12 mouse cellular contexts compared by ENCODE assay signal in the genomic region with DNA sequence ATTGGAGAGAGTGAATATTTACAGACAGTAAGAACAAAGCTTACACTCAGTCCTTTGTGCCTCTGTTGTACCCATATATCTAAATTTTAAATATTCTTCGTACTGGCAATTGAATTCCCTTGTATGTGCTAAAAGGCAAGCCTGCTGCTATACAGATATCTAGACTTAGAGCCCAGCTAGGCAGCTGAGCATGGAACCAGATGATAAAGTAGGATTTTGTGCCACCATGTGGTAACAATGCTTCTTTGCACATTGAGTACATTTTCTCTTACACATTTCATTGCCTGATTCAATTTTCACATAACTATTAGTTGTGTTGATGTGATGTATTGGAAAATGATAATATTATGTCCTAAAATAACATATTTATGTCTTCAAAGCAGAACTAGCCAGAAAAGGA.
DNase-seq lines count a peak whose midpoint lies in the region; ATAC-seq and TF ChIP-seq lines count a peak whose summit lies in the region.
"Had no signal": no experiment of that assay in that cellular context is flagged by ENCODE, and none has a peak within 500 bp of the region (broad histone marks: within the 10 kb centered on the region; RNA-seq: fewer than 3 reads in every experiment).

No protein-coding gene starts in this region.

- no peak overlapping the region for H3K4me3 ChIP-seq in gastrocnemius, adult 2 months
- H3K4me3 ChIP-seq in lung, embryonic 14.5 days (ENCODE audit: low read depth, low read length) = no peak overlapping the region
- H3K4me3 ChIP-seq in neural tube, embryonic 15.5 days (replicated peaks) = no peak overlapping the region
- H3K4me3 ChIP-seq: embryonic facial prominence, embryonic 15.5 days; limb, embryonic 13.5 days; megakaryocyte, embryonic 14.5 days had no signal

- no peaks in the 10 kb centered on the region for H3K27me3 ChIP-seq in lung, embryonic 14.5 days (ENCODE audit: insufficient read depth, low read length)
- H3K27me3 ChIP-seq in neural tube, embryonic 15.5 days (replicated peaks) = no peaks in the 10 kb centered on the region
- H3K27me3 ChIP-seq: embryonic facial prominence, embryonic 15.5 days; limb, embryonic 13.5 days; megakaryocyte, embryonic 14.5 days had no signal

- H3K4me2 ChIP-seq in lung, embryonic 14.5 days = no peak overlapping the region
- no peak overlapping the region for H3K4me2 ChIP-seq in neural tube, embryonic 15.5 days
- H3K4me2 ChIP-seq: embryonic facial prominence, embryonic 15.5 days; limb, embryonic 13.5 days had no signal

- TF ChIP-seq CTCF in gastrocnemius, adult 2 months (IDR thresholded peaks at IDR 0.05) = peak; percentile 17; the same call in 1 of the 2 replicates
- TF ChIP-seq CTCF in lung, embryonic 14.5 days (IDR thresholded peaks at IDR 0.05; ENCODE audit: low read depth) = peak; percentile 57

- H3K9ac ChIP-seq in lung, embryonic 14.5 days = no peak overlapping the region
- H3K9ac ChIP-seq in neural tube, embryonic 15.5 days (replicated peaks) = no peak overlapping the region
- H3K9ac ChIP-seq: embryonic facial prominence, embryonic 15.5 days; limb, embryonic 13.5 days had no signal

- 47% methylated on average over 1 of the region's 1 CpGs for WGBS in lung, embryonic 14.5 days
- WGBS in neural tube, embryonic 15.5 days = 64% methylated on average over 1 of the region's 1 CpGs

- intact Hi-C loops in gastrocnemius, adult 2 months (cut with DNase I) = no loop called here

- no peak for ATAC-seq in lung, embryonic 14.5 days (ENCODE audit: insufficient read depth)
- ATAC-seq in neural tube, embryonic 15.5 days (ENCODE audit: low FRiP score) = peak; percentile 90; the same call in 1 of the 2 replicates
- no peak for ATAC-seq in erythroid progenitor cell, adult 5-6 weeks (replicated peaks; ENCODE audit: low FRiP score, poor library complexity, severe bottlenecking)

- DNase-seq in gastrocnemius, adult 2 months = no peak
- no peak for DNase-seq in gastrocnemius, postnatal 4 days (ENCODE audit: low spot score in 2 of 2)
- DNase-seq in lung, embryonic 14.5 days = peak; percentile 63
- no peak for DNase-seq in lung, adult 18-20 months
- DNase-seq in embryo, embryonic 11 days = peak; percentile 42
- no peak for DNase-seq in spleen, adult 12 weeks (ENCODE audit: low spot score)
- DNase-seq: adrenal gland, postnatal 14 days had no signal

- H3K27ac ChIP-seq in gastrocnemius, adult 2 months = no peak overlapping the region
- H3K27ac ChIP-seq in lung, embryonic 14.5 days (ENCODE audit: low read depth) = no peak overlapping the region
- H3K27ac ChIP-seq in neural tube, embryonic 15.5 days (replicated peaks) = no peak overlapping the region
- H3K27ac ChIP-seq: embryonic facial prominence, embryonic 15.5 days; limb, embryonic 13.5 days had no signal

- H3K9me3 ChIP-seq in lung, embryonic 14.5 days (ENCODE audit: low read depth, low read length) = no peaks in the 10 kb centered on the region
- H3K9me3 ChIP-seq in neural tube, embryonic 15.5 days (replicated peaks) = no peaks in the 10 kb centered on the region
- H3K9me3 ChIP-seq: embryonic facial prominence, embryonic 15.5 days; limb, embryonic 13.5 days; megakaryocyte, embryonic 14.5 days had no signal

- no peaks in the 10 kb centered on the region for H3K4me1 ChIP-seq in lung, embryonic 14.5 days (ENCODE audit: insufficient read depth)
- no peaks in the 10 kb centered on the region for H3K4me1 ChIP-seq in neural tube, embryonic 15.5 days
- H3K4me1 ChIP-seq: embryonic facial prominence, embryonic 15.5 days; limb, embryonic 13.5 days; megakaryocyte, embryonic 14.5 days had no signal

- H3K36me3 ChIP-seq in lung, embryonic 14.5 days (ENCODE audit: insufficient read depth) = no peaks in the 10 kb centered on the region
- no peaks in the 10 kb centered on the region for H3K36me3 ChIP-seq in neural tube, embryonic 15.5 days
- H3K36me3 ChIP-seq: embryonic facial prominence, embryonic 15.5 days; limb, embryonic 13.5 days had no signal

Comparison
In these comparisons a context has a peak if more than half of its experiments do, and no peak if none do; other contexts are left out.
1. DNase-seq: peak in lung, embryonic 14.5 days (single experiment) and embryo, embryonic 11 days (single experiment); none in gastrocnemius, adult 2 months (single experiment), gastrocnemius, postnatal 4 days (0 of 2), lung, adult 18-20 months (0 of 2) and spleen, adult 12 weeks (single experiment).